Mouse (Mus musculus): Measurements from ENCODE around the gene Cnot3. TPM values are rescaled to one million over a fixed set of nuclear protein-coding genes. Genes with fewer than 3 reads are reported as not detected.
A peak's percentile ranks its signal among the peaks of the same experiment; 100 is the strongest.
"Not testable (repeated sequence)": the region's sequence is repeated elsewhere in the genome, so short reads cannot be mapped to it uniquely, and the experiment has no call there.

The Cnot3 gene
- polyA plus RNA-seq, 1 experiment from 2014 or later: 12.9 TPM

DNA sequence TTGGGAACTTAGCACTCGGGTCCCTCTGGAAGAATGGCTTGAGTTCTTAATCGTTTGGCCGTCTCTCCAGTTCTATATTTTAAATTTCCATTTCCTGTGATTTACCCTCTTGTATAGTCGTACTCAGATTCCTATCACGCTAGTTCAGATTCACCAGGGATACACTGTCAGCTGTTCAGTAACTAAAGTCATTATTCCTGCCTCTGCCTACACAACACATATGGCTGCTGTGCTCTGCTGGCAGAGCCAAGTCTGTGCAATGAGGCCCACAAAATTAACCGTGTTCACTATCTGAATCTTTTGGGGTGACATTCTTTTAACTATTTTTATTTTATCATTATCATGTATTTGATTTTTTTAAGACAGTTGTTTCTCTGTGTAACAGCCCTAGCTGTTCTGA lies 53.4 kb downstream of the Cnot3 start:
- H3K9me3 ChIP-seq (ENCODE audit: low read length): no peaks in the 10 kb centered on the region
- no peak overlapping the region for H3K27ac ChIP-seq (ENCODE audit: low read depth)
- TF ChIP-seq CTCF (IDR thresholded peaks at IDR 0.05; ENCODE audit: low read depth) (no peak), EP300 (IDR thresholded peaks at IDR 0.05; ENCODE audit: low read depth) (no peak)
- no peak for ATAC-seq
- peaks cover 5% of the 10 kb centered on the region; the same call in 1 of the 2 replicates for H3K4me1 ChIP-seq (ENCODE audit: insufficient read depth)
- H3K36me3 ChIP-seq (replicated peaks; ENCODE audit: insufficient read depth, low read length): peaks cover 24% of the 10 kb centered on the region
- WGBS (ENCODE audit: insufficient replicate concordance): 81% methylated on average over 6 of the region's 6 CpGs
- H3K4me2 ChIP-seq (ENCODE audit: low read depth, low read length): no peak overlapping the region
- H3K27me3 ChIP-seq (ENCODE audit: insufficient read depth, low read length): no peaks in the 10 kb centered on the region
- H3K4me3 ChIP-seq (ENCODE audit: low read depth, low read length): no peak overlapping the region
- H3K9ac ChIP-seq (replicated peaks): no peak overlapping the region
- no peak for DNase-seq

DNA sequence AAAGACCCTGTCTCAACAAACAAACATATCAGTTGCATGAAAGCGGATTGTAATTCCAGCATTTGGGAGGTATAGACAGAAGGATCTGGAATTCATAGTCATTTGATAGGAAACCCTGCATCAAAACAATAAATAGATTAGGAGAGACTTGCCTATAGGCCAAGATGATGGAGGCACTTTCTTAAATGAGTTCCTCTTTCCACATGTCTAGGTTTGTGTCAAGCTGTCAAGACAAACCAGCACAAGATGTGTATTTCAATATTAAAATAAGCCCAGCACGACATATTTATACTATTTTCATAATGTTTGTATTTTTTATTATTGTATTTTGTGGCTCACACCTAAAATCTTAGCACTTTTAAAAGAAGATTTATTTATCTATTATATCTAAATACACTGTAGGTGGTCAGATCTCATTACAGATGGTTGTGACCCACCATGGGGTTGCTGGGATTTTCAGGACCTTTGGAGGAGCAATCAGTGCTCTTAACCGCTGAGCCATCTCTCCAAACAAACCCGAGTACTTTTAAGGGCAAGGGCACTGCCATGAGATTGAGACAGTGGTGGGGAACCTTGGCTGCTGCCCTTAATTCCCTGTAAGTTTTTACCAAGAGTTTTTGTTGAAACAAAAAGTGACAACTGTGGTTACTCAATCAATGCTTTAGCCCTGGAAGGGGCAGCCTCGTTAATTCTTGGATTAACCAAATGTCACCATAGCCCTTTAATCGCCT lies 58.2 kb downstream of the Cnot3 start:
- Histone ChIP-seq H3K4me3 (ENCODE audit: low read depth, low read length) (peak overlapping the region; percentile 74), H3K27ac (ENCODE audit: low read depth) (peak overlapping the region; percentile 93), H3K4me2 (ENCODE audit: low read depth, low read length) (peak overlapping the region; percentile 82), H3K9ac (replicated peaks) (peak overlapping the region; percentile 42), H3K4me1 (ENCODE audit: insufficient read depth) (peaks cover 11% of the 10 kb centered on the region), H3K9me3 (ENCODE audit: low read length) (no peaks in the 10 kb centered on the region), H3K36me3 (replicated peaks; ENCODE audit: insufficient read depth, low read length) (peaks cover 38% of the 10 kb centered on the region), H3K27me3 (ENCODE audit: insufficient read depth, low read length) (no peaks in the 10 kb centered on the region)
- DNase-seq (no peak), ATAC-seq (peak; percentile 28)
- 20% methylated on average over 6 of the region's 6 CpGs for WGBS (ENCODE audit: insufficient replicate concordance)
- no peak for TF ChIP-seq EP300 (IDR thresholded peaks at IDR 0.05; ENCODE audit: low read depth)
- no peak for TF ChIP-seq CTCF (IDR thresholded peaks at IDR 0.05; ENCODE audit: low read depth)

DNA sequence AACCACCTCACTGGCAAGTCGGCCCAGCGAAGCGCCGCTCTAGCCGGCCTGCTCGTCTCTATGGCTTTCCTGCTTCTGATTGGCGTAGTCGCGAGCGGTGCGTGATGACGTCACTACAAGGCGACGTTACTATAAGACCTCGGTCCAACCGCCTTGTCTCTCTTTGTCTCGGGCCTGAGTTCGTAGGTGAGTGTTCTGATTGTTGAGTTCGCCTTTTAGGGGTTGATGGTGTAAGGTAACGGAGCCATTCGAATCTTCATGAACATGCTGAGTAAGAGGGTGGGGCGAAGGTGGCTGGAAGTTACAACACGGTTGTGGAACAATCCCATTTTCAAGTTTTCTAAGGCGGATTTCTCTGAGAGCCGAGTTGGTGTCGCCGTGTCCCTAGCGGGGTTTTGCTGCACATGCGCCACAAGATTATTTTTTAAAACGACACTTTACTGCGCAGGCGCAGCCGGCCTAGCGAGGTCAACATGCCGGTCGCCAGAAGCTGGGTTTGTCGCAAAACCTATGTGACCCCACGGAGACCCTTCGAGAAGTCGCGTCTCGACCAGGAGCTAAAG lies 58.9 kb downstream of the Cnot3 start, which contains the start of gene Rps9:
Rps9 (plus strand) TSS at position 115 of the 563 bp plus-strand sequence.
- Histone ChIP-seq H3K27me3 (ENCODE audit: insufficient read depth, low read length) (no peaks in the 10 kb centered on the region), H3K27ac (ENCODE audit: low read depth) (peak within 1 kb of the TSS; percentile 93)
- TF ChIP-seq CTCF (IDR thresholded peaks at IDR 0.05; ENCODE audit: low read depth) (peak; percentile 30), EP300 (IDR thresholded peaks at IDR 0.05; ENCODE audit: low read depth) (peak; percentile 72)

DNA sequence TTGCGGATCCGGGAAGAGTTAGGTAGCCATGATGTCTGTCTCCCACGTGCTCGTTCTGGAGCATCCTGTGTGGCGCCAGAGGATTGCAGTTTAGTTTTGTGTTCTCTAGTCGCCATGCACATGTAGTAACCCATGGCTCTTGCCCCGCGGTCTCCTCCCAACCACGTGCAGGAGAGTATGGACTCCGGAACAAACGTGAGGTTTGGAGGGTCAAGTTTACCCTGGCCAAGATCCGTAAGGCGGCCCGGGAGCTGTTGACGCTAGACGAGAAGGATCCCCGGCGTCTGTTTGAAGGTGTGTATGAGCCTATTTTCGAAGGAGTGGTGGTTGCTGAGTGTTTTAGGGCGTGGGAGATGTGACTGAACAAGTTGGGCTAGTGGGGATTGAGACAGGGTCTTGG lies 59.4 kb downstream of the Cnot3 start:
- DNase-seq: no peak
- peak overlapping the region; percentile 72 for H3K9ac ChIP-seq (replicated peaks)
- under 1% methylated on average over 20 of the region's 20 CpGs for WGBS (ENCODE audit: insufficient replicate concordance)
- peak overlapping the region; percentile 82 for H3K4me2 ChIP-seq (ENCODE audit: low read depth, low read length)
- H3K27ac ChIP-seq (ENCODE audit: low read depth): peak overlapping the region; percentile 93
- H3K4me3 ChIP-seq (ENCODE audit: low read depth, low read length): peak overlapping the region; percentile 74
- H3K27me3 ChIP-seq (ENCODE audit: insufficient read depth, low read length): no peaks in the 10 kb centered on the region
- H3K9me3 ChIP-seq (ENCODE audit: low read length): no peaks in the 10 kb centered on the region
- peak; percentile 62 for ATAC-seq
- H3K36me3 ChIP-seq (replicated peaks; ENCODE audit: insufficient read depth, low read length): peaks cover 35% of the 10 kb centered on the region
- no peak for TF ChIP-seq EP300 (IDR thresholded peaks at IDR 0.05; ENCODE audit: low read depth)
- no peak for TF ChIP-seq CTCF (IDR thresholded peaks at IDR 0.05; ENCODE audit: low read depth)
- H3K4me1 ChIP-seq (ENCODE audit: insufficient read depth): peaks cover 11% of the 10 kb centered on the region

More for the DNA sequence above, 58.9 kb downstream of the Cnot3 start, which contains the start of gene Rps9:
- Histone ChIP-seq H3K9me3 (ENCODE audit: low read length) (no peaks in the 10 kb centered on the region), H3K4me1 (ENCODE audit: insufficient read depth) (peaks cover 11% of the 10 kb centered on the region), H3K36me3 (replicated peaks; ENCODE audit: insufficient read depth, low read length) (peaks cover 35% of the 10 kb centered on the region), H3K9ac (replicated peaks) (peak within 1 kb of the TSS; percentile 72), H3K4me2 (ENCODE audit: low read depth, low read length) (peak within 1 kb of the TSS; percentile 82), H3K4me3 (ENCODE audit: low read depth, low read length) (peak within 1 kb of the TSS; percentile 74)
- DNase-seq: peak; percentile 96
- WGBS (ENCODE audit: insufficient replicate concordance): 2% methylated on average over 42 of the region's 42 CpGs
- peak; percentile 93 for ATAC-seq

DNA sequence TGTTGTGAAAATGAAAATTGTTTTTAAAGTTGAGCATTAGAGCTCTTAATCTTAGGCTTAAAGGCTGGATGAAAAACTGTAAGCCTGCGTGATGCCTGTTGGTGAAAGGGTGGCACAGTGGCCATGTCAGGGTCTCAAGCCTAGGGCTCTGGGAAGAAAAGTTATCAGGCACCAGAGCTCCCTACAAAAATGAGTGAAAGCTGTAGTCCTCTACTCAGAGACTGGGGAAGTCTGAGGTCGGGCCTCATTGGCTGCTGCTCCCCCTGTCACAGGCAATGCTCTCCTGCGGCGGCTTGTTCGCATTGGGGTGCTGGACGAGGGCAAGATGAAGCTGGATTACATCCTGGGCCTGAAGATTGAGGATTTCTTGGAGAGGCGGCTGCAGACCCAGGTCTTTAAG lies 60.4 kb downstream of the Cnot3 start:
- H3K27ac ChIP-seq (ENCODE audit: low read depth): peak overlapping the region; percentile 64
- peak overlapping the region; percentile 74 for H3K4me3 ChIP-seq (ENCODE audit: low read depth, low read length)
- not testable (repeated sequence) for H3K9me3 ChIP-seq (ENCODE audit: low read length); ATAC-seq; H3K27me3 ChIP-seq (ENCODE audit: insufficient read depth, low read length); DNase-seq
- peaks cover 29% of the 10 kb centered on the region for H3K36me3 ChIP-seq (replicated peaks; ENCODE audit: insufficient read depth, low read length)
- H3K4me2 ChIP-seq (ENCODE audit: low read depth, low read length): peak overlapping the region; percentile 82
- H3K9ac ChIP-seq (replicated peaks): peak overlapping the region; percentile 72
- WGBS (ENCODE audit: insufficient replicate concordance): 2% methylated on average over 5 of the region's 7 CpGs
- H3K4me1 ChIP-seq (ENCODE audit: insufficient read depth): peaks cover 11% of the 10 kb centered on the region

DNA sequence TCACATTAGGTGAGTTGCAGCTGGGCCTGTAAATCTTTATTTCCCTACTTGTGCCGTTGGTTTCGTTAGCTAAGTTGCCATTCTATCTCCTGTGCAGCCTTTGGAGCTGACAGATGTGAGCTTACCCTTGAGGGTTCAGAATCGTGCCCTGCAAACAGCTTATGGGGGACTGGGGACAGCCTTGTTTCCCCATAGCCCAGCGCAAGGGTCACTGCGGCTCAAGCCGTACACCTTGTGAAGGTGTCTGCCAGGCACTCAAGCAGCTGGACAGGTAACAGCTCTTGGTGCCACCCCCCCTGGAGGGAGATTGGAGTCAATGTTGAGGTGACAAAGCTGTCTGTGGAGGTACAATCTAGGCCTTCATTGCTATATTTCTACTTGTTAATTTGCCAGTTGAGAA lies 60.8 kb downstream of the Cnot3 start:
- Histone ChIP-seq H3K36me3 (replicated peaks; ENCODE audit: insufficient read depth, low read length) (peaks cover 28% of the 10 kb centered on the region), H3K9me3 (ENCODE audit: low read length) (no peaks in the 10 kb centered on the region), H3K4me3 (ENCODE audit: low read depth, low read length) (peak overlapping the region; percentile 74), H3K4me1 (ENCODE audit: insufficient read depth) (peaks cover 11% of the 10 kb centered on the region), H3K27me3 (ENCODE audit: insufficient read depth, low read length) (no peaks in the 10 kb centered on the region), H3K9ac (replicated peaks) (peak overlapping the region; percentile 72), H3K4me2 (ENCODE audit: low read depth, low read length) (peak overlapping the region; percentile 82), H3K27ac (ENCODE audit: low read depth) (peak overlapping the region; percentile 77)
- TF ChIP-seq CTCF (IDR thresholded peaks at IDR 0.05; ENCODE audit: low read depth): no peak
- no peak for TF ChIP-seq EP300 (IDR thresholded peaks at IDR 0.05; ENCODE audit: low read depth)
- ATAC-seq (no peak), DNase-seq (no peak)
- 23% methylated on average over 6 of the region's 6 CpGs for WGBS (ENCODE audit: insufficient replicate concordance)

Measured in liver, postnatal 0 days (tissue).